Mouse (Mus musculus) cerebellum, adult 8-10 months (tissue): Measurements from ENCODE around the gene Paox.

Experiments
- DNase-seq: peaks from one replicate; pipeline ENCODE4 v3.0.0; 2022

The Paox gene

DNA sequence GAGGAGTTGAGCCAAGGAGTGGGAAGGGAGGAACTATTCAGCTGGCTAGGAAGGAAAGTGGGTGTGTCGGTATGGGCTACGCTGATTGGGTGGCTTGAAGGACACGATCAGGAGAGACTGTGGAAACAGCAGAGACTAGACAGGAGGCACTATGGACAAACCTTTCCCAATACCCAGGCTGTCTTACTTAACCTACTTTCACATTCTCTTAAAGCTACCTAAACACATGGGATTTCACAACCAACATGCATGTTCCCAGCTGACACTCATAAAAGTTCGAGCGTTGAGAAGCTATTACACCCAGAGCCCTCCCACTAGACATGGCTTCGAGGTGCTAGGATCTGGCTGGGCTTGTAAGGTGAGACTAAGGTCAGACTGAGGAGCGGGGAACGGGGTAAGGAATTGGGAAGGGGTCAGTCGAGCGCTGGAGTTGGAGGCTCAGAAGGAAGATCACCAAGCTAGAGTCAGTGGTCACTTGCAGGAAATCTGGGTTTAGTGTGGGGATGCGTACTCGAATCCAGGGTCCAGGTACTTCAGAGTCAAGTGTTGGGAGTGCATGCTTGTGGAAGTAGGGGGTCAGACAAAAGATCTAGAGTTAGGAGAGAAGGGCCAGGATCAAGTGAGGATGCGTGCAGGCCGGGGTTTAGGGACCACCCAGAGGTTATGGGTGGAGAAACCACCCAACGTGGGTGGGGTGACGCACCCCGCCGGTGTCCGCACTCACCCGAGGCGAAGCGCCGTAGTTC, at the start of gene Paox:
Gene Paox (plus strand): TSS at position 217 of the 746 bp plus-strand sequence.
- peak; percentile 23 for DNase-seq

DNA sequence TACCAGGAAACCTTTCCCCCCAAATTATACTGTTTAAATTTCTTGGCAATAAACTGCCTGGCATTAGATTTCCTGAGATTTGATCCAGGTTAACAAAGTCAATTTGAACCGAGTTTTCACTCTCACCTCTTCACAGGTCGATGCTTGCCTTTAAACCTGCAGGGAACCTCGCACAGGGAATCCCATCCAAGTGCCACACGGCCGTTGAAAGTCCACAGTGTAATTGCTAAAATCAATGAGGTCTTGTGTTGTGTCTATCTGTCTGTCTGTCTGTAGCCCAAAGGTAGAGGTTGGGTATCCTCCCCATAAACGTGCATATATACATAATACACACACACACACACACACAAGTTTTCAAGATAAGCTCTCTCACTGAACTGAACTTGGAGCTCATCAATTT, 48.2 kb upstream of the Paox start:
- DNase-seq, result no peak

DNA sequence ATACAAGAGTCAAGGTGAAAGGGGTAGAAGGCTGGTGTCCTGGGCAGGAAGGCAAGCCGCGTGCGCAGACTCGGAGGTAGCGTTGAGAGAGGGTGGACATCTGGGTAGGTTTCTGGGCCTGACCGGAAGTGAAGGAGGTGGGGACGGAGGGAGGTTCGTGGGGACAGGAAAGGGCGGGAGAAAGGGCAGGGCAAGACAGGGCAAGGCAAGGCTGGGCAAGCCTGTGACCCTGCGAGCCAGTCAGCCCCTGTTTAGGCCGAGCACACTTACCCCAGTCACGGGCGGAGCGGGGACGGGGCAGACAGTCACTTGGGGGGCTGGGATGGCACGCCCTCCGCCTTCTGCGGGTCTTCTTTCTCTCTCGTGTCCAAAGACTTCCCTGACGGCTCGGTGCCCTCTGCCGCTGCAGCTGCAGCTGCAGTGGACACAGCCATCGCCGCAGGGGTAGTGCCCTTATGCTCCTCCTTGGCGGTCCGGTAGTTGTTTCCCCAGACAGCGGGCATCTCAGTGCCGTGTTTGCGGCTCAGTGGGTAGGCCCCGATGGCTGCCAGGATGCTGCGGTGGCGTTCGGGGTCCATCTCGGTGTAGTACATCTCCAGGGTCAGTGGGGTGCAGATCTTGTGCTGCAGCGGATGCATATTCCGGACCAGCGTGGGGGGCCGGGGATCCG, 45.4 kb upstream of the Paox start:
- DNase-seq, result no peak

DNA sequence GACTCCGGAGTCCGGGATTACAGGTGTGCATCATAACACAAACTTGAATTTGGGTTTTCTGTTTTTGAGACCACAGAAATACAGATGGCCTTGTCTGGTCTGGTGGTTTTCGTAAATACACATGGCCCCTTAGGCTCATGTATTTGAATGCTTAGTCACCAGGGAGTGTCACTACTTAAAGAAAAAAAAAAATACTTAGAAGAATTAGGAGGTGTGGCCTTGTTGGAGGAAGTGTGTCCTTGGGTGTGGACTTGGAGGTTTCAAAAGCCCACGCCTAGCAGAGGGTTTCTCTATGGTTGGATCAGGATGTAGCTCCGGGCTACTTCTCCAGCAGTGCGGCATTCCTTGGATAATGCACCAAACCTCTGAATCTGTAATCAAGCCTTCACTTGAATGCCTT, 37.9 kb upstream of the Paox start:
- DNase-seq, result no peak

GRCm38 (mm10) chr7:140078711-140079110, 36.9 kb upstream of the Paox start:
- peak; percentile 81 for DNase-seq

DNA sequence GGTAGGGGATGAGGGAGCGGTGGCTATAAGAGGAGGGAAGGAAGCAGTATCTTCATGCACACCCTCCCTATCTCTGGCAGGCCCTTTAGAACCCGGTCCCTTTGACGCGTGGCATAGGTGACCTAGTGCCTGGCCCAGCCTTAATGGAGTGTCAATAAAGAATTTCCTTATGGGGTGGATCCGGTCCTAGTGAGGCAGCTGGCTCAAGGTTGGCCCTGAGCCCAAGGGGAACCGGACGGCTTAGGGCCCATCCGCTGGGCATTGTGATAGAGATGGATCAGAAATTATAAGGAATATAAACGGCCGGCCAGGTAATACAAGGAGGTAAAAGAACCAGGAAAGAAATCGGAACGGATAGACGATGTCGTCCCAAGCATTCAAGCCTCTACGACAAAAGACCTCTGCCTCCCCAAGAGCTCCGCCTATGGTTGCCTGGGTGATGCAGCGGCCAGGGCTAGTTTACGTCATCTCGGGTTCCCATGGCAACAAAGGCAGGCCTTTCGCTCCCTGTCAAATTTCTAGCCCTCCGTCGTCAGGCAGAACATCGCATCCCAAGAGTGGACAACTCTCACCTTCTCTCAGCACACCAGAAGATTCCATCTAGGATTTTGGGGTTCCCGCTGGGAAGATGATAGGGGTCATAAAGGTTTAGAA, 35.0 kb upstream of the Paox start:
- peak; percentile 93 for DNase-seq

DNA sequence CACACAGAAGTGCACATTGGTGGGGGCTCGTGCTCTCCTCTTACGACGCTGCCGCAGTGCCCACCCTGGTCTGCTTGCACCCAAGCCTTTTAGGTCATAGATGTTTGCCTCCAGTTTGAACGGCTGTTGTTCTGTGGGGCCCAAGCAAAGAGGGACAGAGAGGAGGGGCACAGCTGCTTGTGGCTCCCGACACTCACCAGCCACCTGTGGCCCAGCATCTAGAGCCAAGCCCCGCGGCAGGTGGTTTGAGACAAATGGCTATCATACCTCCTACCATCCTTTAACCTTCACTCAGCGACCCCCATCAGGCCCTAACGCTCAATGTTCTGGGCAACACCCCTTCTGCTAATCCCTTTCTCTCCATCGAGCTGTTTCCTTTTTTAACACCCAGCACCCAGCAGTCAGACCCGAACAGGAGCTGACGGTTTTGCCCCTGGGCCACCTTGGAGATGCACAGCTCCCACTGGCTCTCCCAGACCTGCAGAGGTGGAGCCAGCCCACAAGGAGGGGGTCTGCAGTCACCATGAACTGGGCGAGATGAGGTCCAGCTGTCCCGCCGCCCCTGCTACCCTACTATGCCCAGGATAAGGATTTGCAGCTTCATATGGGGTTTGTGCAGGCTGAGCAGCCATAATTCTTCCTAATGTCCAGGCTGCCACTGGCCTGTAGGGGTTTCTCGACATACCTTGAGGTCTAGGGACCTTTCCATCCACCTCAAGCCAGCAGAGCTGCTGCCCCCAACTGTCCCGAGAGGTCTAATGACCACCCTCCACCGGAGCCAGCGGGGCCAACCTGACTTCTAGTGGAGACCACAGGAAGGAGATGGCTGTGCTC, 34.0 kb upstream of the Paox start:
- peak; percentile 58 for DNase-seq

DNA sequence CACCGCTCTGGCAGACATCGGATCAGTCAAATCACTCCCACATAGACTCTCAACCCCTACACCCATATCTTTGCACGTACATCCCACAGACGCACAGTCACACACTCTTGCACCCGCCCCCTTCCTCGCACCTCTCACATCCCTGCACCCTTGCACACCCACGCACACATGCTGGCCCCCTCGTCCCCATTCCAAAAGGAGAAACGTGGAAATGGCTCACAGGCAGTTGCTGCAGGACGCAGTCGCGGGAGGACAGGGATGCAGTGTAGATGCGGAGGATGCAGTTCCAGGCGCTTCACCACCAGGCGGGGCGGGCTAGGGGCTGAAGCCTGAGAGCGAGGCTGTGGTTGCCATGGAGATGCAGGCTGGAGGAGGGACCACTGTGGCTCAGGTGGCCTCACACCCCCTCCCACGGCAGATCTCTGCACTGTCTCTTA, 33.3 kb upstream of the Paox start, which contains the start of gene Caly:
Gene Caly (minus strand): TSS at position 307 of the 437 bp plus-strand sequence.
- DNase-seq, result peak; percentile 75

- DNase-seq, result no peak
Observed at GRCm38 (mm10) chr7:140090601-140091000, 25.0 kb upstream of the Paox start.

- DNase-seq, result no peak
Observed at GRCm38 (mm10) chr7:140092924-140093528, 22.6 kb upstream of the Paox start, which contains the start of gene Prap1. TSS of gene Prap1 (plus strand) at chr7:140093395.

DNA sequence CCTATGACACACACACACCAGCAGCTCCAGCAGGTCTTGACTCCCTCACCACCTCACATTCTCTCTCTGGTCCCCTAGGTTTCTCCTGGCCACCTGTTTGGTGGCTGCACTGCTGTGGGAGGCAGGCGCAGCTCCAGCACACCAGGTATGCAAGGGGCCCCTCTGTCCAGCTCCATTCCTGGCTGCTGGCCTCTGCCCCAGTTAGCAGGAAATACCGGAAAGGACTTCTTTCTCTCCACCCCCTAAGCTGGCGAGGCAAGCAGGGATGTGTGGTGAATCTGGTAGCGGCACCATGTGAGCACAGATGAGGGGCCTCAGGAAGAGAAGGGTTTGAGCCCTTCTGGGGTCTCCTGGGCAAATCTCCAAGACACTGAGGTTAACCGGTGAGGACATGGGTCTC, 20.6 kb upstream of the Paox start:
- DNase-seq, result no peak

DNA sequence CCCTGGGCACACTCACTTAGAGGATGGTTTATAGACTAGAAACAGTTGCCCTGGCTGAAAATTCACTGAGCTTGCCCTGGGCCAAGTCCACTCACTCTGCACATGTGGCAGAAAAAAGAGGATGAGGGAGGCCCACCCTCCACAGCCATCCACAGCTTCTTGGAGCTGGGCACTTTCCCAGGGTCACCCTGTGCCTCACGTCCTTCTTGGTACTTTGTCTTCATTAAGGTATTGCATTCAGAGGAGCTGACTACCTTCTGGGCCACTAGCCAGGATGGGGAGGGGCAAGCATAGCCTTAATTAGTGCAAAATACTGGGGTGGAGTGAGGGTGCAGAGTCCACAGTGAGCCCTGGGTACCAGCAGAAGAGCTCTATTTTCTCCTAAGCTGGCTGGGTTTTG, 20.0 kb upstream of the Paox start:
- DNase-seq, result no peak

DNA sequence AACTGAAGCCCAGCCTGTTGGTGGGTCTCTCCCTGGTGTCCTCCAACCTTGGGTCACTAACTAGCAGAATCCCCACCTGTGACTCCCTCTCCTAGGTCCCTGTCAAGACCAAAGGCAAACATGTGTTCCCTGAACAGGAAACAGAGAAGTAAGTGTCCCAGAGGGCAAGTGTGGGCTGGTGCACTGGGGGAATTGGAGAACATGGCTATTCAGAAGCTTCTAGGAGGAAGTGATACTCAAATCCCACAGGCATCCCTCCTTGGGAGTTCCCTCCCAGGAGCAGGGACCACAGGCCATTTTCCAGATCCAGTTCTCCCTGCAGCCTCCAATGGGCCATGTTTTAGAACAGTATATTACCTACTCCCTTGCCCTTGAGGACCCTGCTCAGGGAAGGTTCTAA, 19.5 kb upstream of the Paox start:
- DNase-seq, result no peak

GRCm38 (mm10) chr7:140098466-140098865, 17.1 kb upstream of the Paox start:
- DNase-seq, result no peak

GRCm38 (mm10) chr7:140101498-140101897, 14.1 kb upstream of the Paox start:
- peak; percentile 43 for DNase-seq

DNA sequence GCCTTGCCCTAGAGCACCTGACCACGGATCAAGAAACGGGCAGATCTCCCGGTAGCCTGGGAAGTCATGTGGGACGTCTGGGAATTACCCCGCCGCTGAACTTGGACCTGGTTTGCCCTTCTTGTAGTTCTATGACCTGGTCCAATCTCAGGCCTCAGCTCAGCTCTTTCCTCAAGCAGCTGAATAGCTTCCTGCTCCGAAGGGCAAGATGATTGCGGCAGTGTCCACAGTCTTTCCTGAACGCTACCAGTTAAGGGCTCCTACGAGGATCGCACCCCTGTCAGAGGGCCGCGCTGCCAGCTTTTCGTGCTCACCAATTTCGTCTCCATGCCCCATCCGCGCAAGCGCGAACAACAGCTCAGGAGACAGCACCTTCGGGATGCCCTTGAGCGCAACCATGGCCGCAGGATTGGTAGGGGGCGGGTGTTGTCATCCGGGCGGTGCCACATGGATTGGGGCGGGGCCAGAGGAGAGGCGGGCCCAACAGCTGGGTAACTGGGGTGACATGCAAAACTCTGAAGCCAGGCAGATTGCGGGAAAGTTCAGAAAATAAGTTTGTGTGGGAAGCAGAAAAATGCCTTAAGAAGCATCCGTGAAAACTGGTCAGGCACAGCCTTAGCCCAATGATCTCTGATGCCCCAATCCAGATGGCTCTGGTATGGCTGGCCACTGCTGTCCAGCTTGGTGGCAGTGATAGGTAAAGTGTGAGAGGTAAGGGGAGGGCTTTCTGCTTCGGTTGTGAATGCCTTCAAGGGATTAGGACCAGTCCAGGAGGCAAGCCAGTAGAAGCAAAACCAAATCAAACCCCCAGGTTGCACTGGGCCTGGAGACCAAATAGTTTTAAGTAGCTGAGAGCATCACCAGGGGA, 13.4 kb upstream of the Paox start, which contains the start of gene Fuom:
Gene Fuom (minus strand): TSS at position 449 of the 868 bp plus-strand sequence.
- DNase-seq, result peak; percentile 82

GRCm38 (mm10) chr7:140104009-140104408, 11.6 kb upstream of the Paox start:
- DNase-seq, result no peak

GRCm38 (mm10) chr7:140111943-140112342, 3.7 kb upstream of the Paox start:
- DNase-seq, result no peak

GRCm38 (mm10) chr7:140116329-140117054, 893 bp downstream of the Paox start, which contains the start of gene Echs1:
TSS of gene Echs1 (minus strand) at chr7:140116476.
- peak; percentile 85 for DNase-seq

DNA sequence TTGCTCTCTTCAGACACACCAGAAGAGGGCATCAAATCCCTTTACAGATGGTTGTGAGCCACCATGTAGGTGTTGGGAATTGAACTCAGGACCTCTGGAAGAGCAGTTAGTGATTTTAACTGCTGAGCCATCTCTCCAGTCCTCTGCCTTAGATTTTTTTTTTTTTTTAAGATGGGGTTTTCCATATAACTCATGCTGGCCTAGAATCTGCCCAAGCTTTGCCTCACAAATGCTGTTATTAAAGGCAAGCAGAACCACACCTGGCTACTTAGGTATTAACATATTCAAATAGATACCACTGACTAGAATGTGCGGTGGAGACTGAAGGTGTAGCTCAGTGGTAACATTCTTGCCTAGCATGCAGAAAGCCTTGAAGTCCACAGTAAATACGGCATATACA, 4.9 kb downstream of the Paox start:
- DNase-seq, result no peak
